Mouse (Mus musculus) limb, embryonic 14.5 days (tissue): ENCODE measurements around the gene Tshz2. TPM values are rescaled to one million over a fixed set of nuclear protein-coding genes. Genes with fewer than 3 reads are reported as not detected.

Experiments used
- ATAC-seq: fragments of 200-750 bp; cut with Nextera tagmentation; 2 replicates; pipeline ENCODE4 v1.8.0; 2017; ENCODE audit warnings: low read depth, moderate number of reproducible peaks, moderate TSS enrichment; ENCODE audit not compliant: low FRiP score
- DNase-seq: peaks from one replicate; pipeline ENCODE4 v3.0.0-alpha.2; 2015; ENCODE audit warnings: low spot score
- H3K27ac ChIP-seq: fragments of 300-500 bp; sonication (generic); replicated peaks from 2 replicates; pipeline ENCODE4 v1.5.1; 2014; ENCODE audit warnings: low read depth, mild to moderate bottlenecking, low read length, moderate library complexity, mixed read lengths
- H3K27me3 ChIP-seq: fragments of 300-500 bp; sonication (generic); 2 replicates; pipeline ENCODE4 v1.6.1; 2014; ENCODE audit warnings: low read length, mixed read lengths; ENCODE audit not compliant: control insufficient read depth, insufficient read depth
- H3K36me3 ChIP-seq: fragments of 300-500 bp; sonication (generic); 2 replicates; pipeline ENCODE4 v1.6.1; 2014; ENCODE audit warnings: mild to moderate bottlenecking, low read length, moderate library complexity, mixed read lengths; ENCODE audit not compliant: control insufficient read depth, insufficient read depth
- H3K4me1 ChIP-seq: fragments of 300-500 bp; sonication (generic); 2 replicates; pipeline ENCODE4 v1.6.1; 2014; ENCODE audit warnings: antibody characterized with exemption, low read length, mixed read lengths; ENCODE audit not compliant: control insufficient read depth, insufficient read depth
- H3K4me2 ChIP-seq: fragments of 300-500 bp; sonication (generic); replicated peaks from 2 replicates; pipeline ENCODE4 v1.6.1; 2014; ENCODE audit warnings: low read depth, mild to moderate bottlenecking, low read length, moderate library complexity; ENCODE audit not compliant: severe bottlenecking
- H3K4me3 ChIP-seq: fragments of 300-500 bp; sonication (generic); replicated peaks from 2 replicates; pipeline ENCODE4 v1.5.1; 2014; ENCODE audit warnings: low read length
- H3K9ac ChIP-seq: fragments of 300-500 bp; sonication (generic); 2 replicates; pipeline ENCODE4 v1.6.1; 2014; ENCODE audit warnings: mild to moderate bottlenecking, low read depth, low read length, moderate library complexity; ENCODE audit not compliant: severe bottlenecking
- H3K9me3 ChIP-seq: fragments of 300-500 bp; sonication (generic); 2 replicates; pipeline ENCODE4 v1.6.1; 2016; ENCODE audit warnings: low read length; ENCODE audit not compliant: control insufficient read depth
- POLR2A ChIP-seq: fragments of 200-500 bp; IDR thresholded peaks from 2 replicates; pipeline ENCODE4 v1.8.0; 2012; ENCODE audit warnings: inconsistent platforms, mild to moderate bottlenecking, moderate library complexity, borderline replicate concordance; ENCODE audit not compliant: insufficient read depth, insufficient read length; ENCODE audit errors: extremely low read depth
- WGBS: fragments of 180-500 bp; shearing (Covaris S2); extraction: QIAGEN DNeasy Blood & Tissue Kit; methylation state at CpG from one replicate; pipeline ENCODE4 v1.1.7; 2014; 5-methylcytosine and 5-hydroxymethylcytosine counted together
- polyA plus RNA-seq, 2 experiments: library from polyadenylated mRNA; depleted of rRNA in 1 of 2; stranded (reverse) in 1 of 2; unstranded in 1 of 2; fragments of >200 nt; fragmentation: Nextera tagmentation in 1 of 2; extraction: Ambion mirVana in 1 of 2; gene quantifications; 2 replicates each; pipeline versions ENCODE4 v1.2.1 to v1.2.3; 2012 to 2014

The Tshz2 gene
- polyA plus RNA-seq, 2 experiments = 7.3 to 29.2 TPM

- no peaks in the 10 kb centered on the region for H3K36me3 ChIP-seq
- no peak overlapping the region for H3K4me2 ChIP-seq
- ATAC-seq (no peak), DNase-seq (no peak)
- no peak for TF ChIP-seq POLR2A
- H3K9me3 ChIP-seq = no peaks in the 10 kb centered on the region
- H3K4me1 ChIP-seq = peaks cover 14% of the 10 kb centered on the region
- H3K27ac ChIP-seq = no peak overlapping the region
- H3K9ac ChIP-seq = no peak overlapping the region
- no peaks in the 10 kb centered on the region for H3K27me3 ChIP-seq
- 42% methylated on average over 3 of the region's 3 CpGs for WGBS
- no peak overlapping the region for H3K4me3 ChIP-seq
Observed at GRCm38 (mm10) chr2:169761726-169762125, 128.9 kb downstream of the Tshz2 start.

DNA sequence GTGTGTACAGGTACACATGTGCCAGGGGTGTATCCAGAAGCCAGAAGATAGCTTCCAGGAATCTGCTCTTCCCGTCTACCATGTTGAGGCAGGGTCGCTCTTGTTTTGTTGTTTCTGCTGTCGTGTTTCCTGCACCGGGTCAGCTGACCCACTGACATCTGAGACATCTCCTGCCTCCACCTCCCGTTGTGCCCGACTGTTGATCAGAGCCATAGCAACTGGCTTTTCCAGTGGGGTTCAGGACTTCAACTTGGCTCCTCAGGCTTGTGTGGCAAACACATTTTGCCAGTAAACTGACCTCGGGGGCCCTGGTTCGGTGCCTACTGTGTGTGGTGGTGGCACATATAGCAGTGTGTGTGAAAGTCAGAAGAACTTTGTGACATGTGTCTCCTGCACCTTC, 129.5 kb downstream of the Tshz2 start:
- no peak overlapping the region for H3K27ac ChIP-seq
- no peak for TF ChIP-seq POLR2A
- no peak overlapping the region for H3K4me3 ChIP-seq
- H3K4me2 ChIP-seq = no peak overlapping the region
- DNase-seq (no peak), ATAC-seq (no peak)
- H3K27me3 ChIP-seq = no peaks in the 10 kb centered on the region
- no peaks in the 10 kb centered on the region for H3K9me3 ChIP-seq
- 78% methylated on average over 8 of the region's 8 CpGs for WGBS
- H3K9ac ChIP-seq = no peak overlapping the region
- H3K4me1 ChIP-seq = peaks cover 14% of the 10 kb centered on the region
- H3K36me3 ChIP-seq = no peaks in the 10 kb centered on the region

GRCm38 (mm10) chr2:169763716-169764115, 130.9 kb downstream of the Tshz2 start:
- 88% methylated on average over 8 of the region's 8 CpGs for WGBS
- no peak for ATAC-seq
- no peak for DNase-seq

DNA sequence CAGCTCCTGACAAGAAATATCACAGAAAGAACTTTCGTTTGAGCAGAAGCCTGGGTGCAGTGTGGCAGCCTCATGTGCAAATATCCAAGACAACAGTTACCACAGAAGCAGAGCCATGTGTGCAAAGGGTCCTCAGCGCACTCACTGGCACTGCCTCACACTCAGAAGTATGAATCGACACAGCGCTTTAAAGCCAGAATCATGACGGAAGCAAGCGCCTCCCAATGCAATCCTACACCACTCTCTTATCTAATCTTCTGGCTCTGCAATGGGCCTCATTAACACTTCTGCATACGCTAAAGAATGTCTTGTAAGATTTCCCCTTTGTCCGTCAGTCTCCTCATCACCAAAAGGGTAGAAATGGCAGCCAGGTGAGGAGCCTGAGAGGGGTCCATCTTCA, 133.4 kb downstream of the Tshz2 start:
- Histone ChIP-seq H3K4me1 (no peaks in the 10 kb centered on the region), H3K9ac (no peak overlapping the region), H3K4me3 (no peak overlapping the region), H3K4me2 (no peak overlapping the region), H3K27me3 (no peaks in the 10 kb centered on the region), H3K9me3 (no peaks in the 10 kb centered on the region), H3K27ac (no peak overlapping the region), H3K36me3 (no peaks in the 10 kb centered on the region)
- WGBS = 77% methylated on average over 8 of the region's 8 CpGs
- DNase-seq (no peak), ATAC-seq (no peak)
- no peak for TF ChIP-seq POLR2A

More at GRCm38 (mm10) chr2:169763716-169764115, 130.9 kb downstream of the Tshz2 start:
- no peaks in the 10 kb centered on the region for H3K36me3 ChIP-seq
- H3K4me3 ChIP-seq = no peak overlapping the region
- no peak overlapping the region for H3K27ac ChIP-seq
- H3K27me3 ChIP-seq = no peaks in the 10 kb centered on the region
- no peak overlapping the region for H3K4me2 ChIP-seq
- no peak for TF ChIP-seq POLR2A
- H3K9me3 ChIP-seq = no peaks in the 10 kb centered on the region
- peaks cover under 1% of the 10 kb centered on the region; the same call in 1 of the 2 replicates for H3K4me1 ChIP-seq
- no peak overlapping the region for H3K9ac ChIP-seq

GRCm38 (mm10) chr2:169767281-169767680, 134.5 kb downstream of the Tshz2 start:
- ATAC-seq = no peak
- no peak overlapping the region for H3K27ac ChIP-seq
- H3K4me1 ChIP-seq = no peaks in the 10 kb centered on the region
- H3K9me3 ChIP-seq = no peaks in the 10 kb centered on the region
- no peaks in the 10 kb centered on the region for H3K27me3 ChIP-seq
- no peak for DNase-seq
- no peaks in the 10 kb centered on the region for H3K36me3 ChIP-seq
- H3K4me2 ChIP-seq = no peak overlapping the region
- no peak for TF ChIP-seq POLR2A
- WGBS = 84% methylated on average over 3 of the region's 3 CpGs
- no peak overlapping the region for H3K9ac ChIP-seq
- H3K4me3 ChIP-seq = no peak overlapping the region

- no peak overlapping the region for H3K4me2 ChIP-seq
- H3K27ac ChIP-seq = no peak overlapping the region
- H3K4me1 ChIP-seq = 0 out of 2 replicates have a peak, but pooled peaks cover 2% of the 10 kb centered on the region
- WGBS = 67% methylated on average over 4 of the region's 4 CpGs
- no peaks in the 10 kb centered on the region for H3K27me3 ChIP-seq
- no peak overlapping the region for H3K9ac ChIP-seq
- ATAC-seq (no peak), DNase-seq (no peak)
- no peaks in the 10 kb centered on the region for H3K36me3 ChIP-seq
- H3K4me3 ChIP-seq = no peak overlapping the region
- TF ChIP-seq POLR2A = no peak
- no peaks in the 10 kb centered on the region for H3K9me3 ChIP-seq
Observed at GRCm38 (mm10) chr2:169775078-169775477, 142.3 kb downstream of the Tshz2 start.
